In genomic region chr4:48491290-48491743, GRCm38 (mm10) we compare ENCODE assay signal across 8 mouse cellular contexts. TPM values are rescaled to one million over a fixed set of nuclear protein-coding genes. Genes with fewer than 3 reads are reported as not detected.
A peak's percentile ranks its signal among the peaks of the same experiment; 100 is the strongest.
DNase-seq lines count a peak whose midpoint lies in the region; ATAC-seq and TF ChIP-seq lines count a peak whose summit lies in the region.

No protein-coding gene starts in this region.

- no peaks in the 10 kb centered on the region for H3K27me3 ChIP-seq in lung, postnatal 0 days (replicated peaks; ENCODE audit: insufficient read depth, low read length)
- H3K27me3 ChIP-seq in forebrain, postnatal 0 days (ENCODE audit: insufficient read depth, low read length): no peaks in the 10 kb centered on the region
- H3K27me3 ChIP-seq in liver, embryonic 14.5 days (ENCODE audit: control insufficient read depth, insufficient read depth, low read length): no peaks in the 10 kb centered on the region
- H3K27me3 ChIP-seq in stomach, postnatal 0 days (ENCODE audit: control insufficient read depth, insufficient read depth, low read length): no peaks in the 10 kb centered on the region

- no peak for TF ChIP-seq POLR2A in lung, adult 2 months (IDR thresholded peaks at IDR 0.05; ENCODE audit: borderline replicate concordance, extremely low read depth, low read depth, low read length)

- H3K36me3 ChIP-seq in lung, postnatal 0 days (ENCODE audit: insufficient read depth, low read length): no peaks in the 10 kb centered on the region
- no peaks in the 10 kb centered on the region for H3K36me3 ChIP-seq in forebrain, postnatal 0 days (ENCODE audit: insufficient read depth)
- H3K36me3 ChIP-seq in liver, embryonic 14.5 days (replicated peaks; ENCODE audit: control insufficient read depth, insufficient read depth, low read depth): no peaks in the 10 kb centered on the region
- no peaks in the 10 kb centered on the region for H3K36me3 ChIP-seq in stomach, postnatal 0 days (ENCODE audit: control insufficient read depth, insufficient read depth, low read length)

- no peak overlapping the region for H3K9ac ChIP-seq in lung, postnatal 0 days (replicated peaks; ENCODE audit: low read depth)
- H3K9ac ChIP-seq in forebrain, postnatal 0 days: peak overlapping the region; percentile 18; the same call in 1 of the 2 replicates
- no peak overlapping the region for H3K9ac ChIP-seq in liver, embryonic 14.5 days (replicated peaks)
- H3K9ac ChIP-seq in stomach, postnatal 0 days (ENCODE audit: low read length): no peak overlapping the region

- TF ChIP-seq EP300 in lung, postnatal 0 days (IDR thresholded peaks at IDR 0.05): no peak
- TF ChIP-seq EP300 in liver, embryonic 14.5 days (IDR thresholded peaks at IDR 0.05; ENCODE audit: low read depth): no peak
- TF ChIP-seq EP300 in stomach, postnatal 0 days (optimal IDR thresholded peaks at IDR 0.05): no peak

- peak overlapping the region; percentile 19; the same call in 1 of the 2 replicates for H3K4me3 ChIP-seq in lung, postnatal 0 days (ENCODE audit: low read depth, low read length)
- H3K4me3 ChIP-seq in lung, adult 2 months (replicated peaks; ENCODE audit: extremely low read depth, low read depth, low read length): no peak overlapping the region
- peak overlapping the region; percentile 22 for H3K4me3 ChIP-seq in forebrain, postnatal 0 days (ENCODE audit: low read depth, low read length)
- H3K4me3 ChIP-seq in liver, embryonic 14.5 days (ENCODE audit: insufficient read depth in 1 of 2, low read depth in 2 of 2, low read length in 2 of 2): 0 out of 4 replicates have a peak overlapping the region, but pooled peaks of 1 of the 2 experiments have one; percentile 4
- peak overlapping the region; percentile 12; the same call in 1 of the 2 replicates for H3K4me3 ChIP-seq in stomach, postnatal 0 days (ENCODE audit: low read depth, low read length)

- peak overlapping the region; percentile 48 for H3K4me2 ChIP-seq in lung, postnatal 0 days (replicated peaks; ENCODE audit: low read depth, low read length)
- H3K4me2 ChIP-seq in forebrain, postnatal 0 days (ENCODE audit: low read depth): peak overlapping the region; percentile 42
- peak overlapping the region; percentile 25 for H3K4me2 ChIP-seq in liver, embryonic 14.5 days (ENCODE audit: low read depth)
- peak overlapping the region; percentile 44 for H3K4me2 ChIP-seq in stomach, postnatal 0 days (replicated peaks; ENCODE audit: low read depth)

- no peaks in the 10 kb centered on the region for H3K9me3 ChIP-seq in lung, postnatal 0 days (ENCODE audit: low read length)
- H3K9me3 ChIP-seq in forebrain, postnatal 0 days (ENCODE audit: low read length): no peaks in the 10 kb centered on the region
- no peaks in the 10 kb centered on the region for H3K9me3 ChIP-seq in liver, embryonic 14.5 days (ENCODE audit: control insufficient read depth, low read length)
- H3K9me3 ChIP-seq in stomach, postnatal 0 days (ENCODE audit: control insufficient read depth, low read length): no peaks in the 10 kb centered on the region

- H3K27ac ChIP-seq in lung, postnatal 0 days (ENCODE audit: low read length): no peak overlapping the region
- no peak overlapping the region for H3K27ac ChIP-seq in forebrain, postnatal 0 days (ENCODE audit: low read depth, low read length)
- no peak overlapping the region for H3K27ac ChIP-seq in liver, embryonic 14.5 days
- H3K27ac ChIP-seq in stomach, postnatal 0 days (replicated peaks): no peak overlapping the region

- H3K4me1 ChIP-seq in lung, postnatal 0 days (ENCODE audit: insufficient read depth, low read depth, low read length): no peaks in the 10 kb centered on the region
- H3K4me1 ChIP-seq in lung, adult 2 months (ENCODE audit: control insufficient read depth, insufficient read depth, low read length): no peaks in the 10 kb centered on the region
- H3K4me1 ChIP-seq in forebrain, postnatal 0 days (ENCODE audit: insufficient read depth): no peaks in the 10 kb centered on the region
- H3K4me1 ChIP-seq in liver, embryonic 14.5 days (replicated peaks; ENCODE audit: control insufficient read depth in 2 of 2, insufficient read depth in 2 of 2, low read length in 1 of 2): no peaks in the 10 kb centered on the region
- no peaks in the 10 kb centered on the region for H3K4me1 ChIP-seq in stomach, postnatal 0 days (replicated peaks; ENCODE audit: control insufficient read depth, insufficient read depth)

- DNase-seq in lung, postnatal 0 days (ENCODE audit: low spot score): peak; percentile 35
- DNase-seq in lung, adult 2 months: no peak
- peak; percentile 26 for DNase-seq in forebrain, postnatal 0 days
- no peak for DNase-seq in liver, embryonic 14.5 days (ENCODE audit: low read depth in 3 of 3, low spot score in 3 of 3)
- DNase-seq in stomach, postnatal 0 days (ENCODE audit: low spot score): peak; percentile 60
- no peak for DNase-seq in cerebellum, postnatal 4 days (ENCODE audit: low spot score in 2 of 2)
- no peak for DNase-seq in left cerebral cortex, adult 18-20 months (ENCODE audit: low spot score in 2 of 2)
- DNase-seq in layer of hippocampus, adult 9-11 months: no peak

- ATAC-seq in lung, postnatal 0 days: no peak; the same call in 1 of the 2 replicates
- peak; percentile 48; the same call in 1 of the 2 replicates for ATAC-seq in forebrain, postnatal 0 days
- no peak for ATAC-seq in liver, embryonic 14.5 days (ENCODE audit: insufficient read depth)
- ATAC-seq in stomach, postnatal 0 days (ENCODE audit: low FRiP score, low TSS enrichment): peak; percentile 65; the same call in 1 of the 2 replicates

- TF ChIP-seq CTCF in lung, postnatal 0 days (IDR thresholded peaks at IDR 0.05): no peak
- no peak for TF ChIP-seq CTCF in lung, adult 2 months (IDR thresholded peaks at IDR 0.05; ENCODE audit: insufficient read depth, low read length)
- TF ChIP-seq CTCF in forebrain, postnatal 0 days (IDR thresholded peaks at IDR 0.05; ENCODE audit: low read depth): no peak
- no peak for TF ChIP-seq CTCF in liver, embryonic 14.5 days (IDR thresholded peaks at IDR 0.05; ENCODE audit: low read depth)
- TF ChIP-seq CTCF in stomach, postnatal 0 days (IDR thresholded peaks at IDR 0.05; ENCODE audit: low read depth): no peak

- 3% methylated on average over 14 of the region's 14 CpGs for WGBS in lung, postnatal 0 days
- WGBS in lung, adult 2 months: 11% methylated on average over 14 of the region's 14 CpGs
- WGBS in forebrain, postnatal 0 days: 12% methylated on average over 14 of the region's 14 CpGs
- WGBS in liver, embryonic 14.5 days (ENCODE audit: insufficient replicate concordance): 10% methylated on average over 14 of the region's 14 CpGs
- 7% methylated on average over 14 of the region's 14 CpGs for WGBS in stomach, postnatal 0 days

RNA-seq across cellular contexts. Expression of gene Tex10, which starts 18.1 kb away (rescaled TPM):
- 17.2 and 19.9 TPM in 2 replicates for polyA plus RNA-seq in lung, postnatal 0 days (2015; fragmentation: Nextera tagmentation; extraction: Ambion mirVana)
- 5.8 and 8.6 TPM in 2 replicates for polyA plus RNA-seq in lung, adult 2 months (2012; rRNA removed)
- total RNA-seq in forebrain, postnatal 0 days (2014; rRNA removed): 31.1 and 39.5 TPM in 2 replicates
- 21.4 and 22.0 TPM in 2 replicates for polyA plus RNA-seq in forebrain, postnatal 0 days (2015; fragmentation: Nextera tagmentation; extraction: Ambion mirVana)
- polyA plus RNA-seq in liver, embryonic 14.5 days (2012; rRNA removed): 7.8 and 10.5 TPM in 2 replicates
- 21.9 and 23.4 TPM in 2 replicates for polyA plus RNA-seq in liver, embryonic 14.5 days (2014; fragmentation: Nextera tagmentation; extraction: Ambion mirVana)
- polyA plus RNA-seq in stomach, postnatal 0 days (2015; fragmentation: Nextera tagmentation; extraction: Ambion mirVana): 19.6 and 21.2 TPM in 2 replicates
- total RNA-seq in left cerebral cortex, adult 18-20 months (2021): 10 to 100 TPM; 23.7 to 29.2 TPM

RNA-seq across cellular contexts. Expression of gene Msantd3, which starts 48.4 kb away (rescaled TPM):
- 12.2 and 13.1 TPM in 2 replicates for polyA plus RNA-seq in lung, postnatal 0 days (2015; fragmentation: Nextera tagmentation; extraction: Ambion mirVana)
- polyA plus RNA-seq in lung, adult 2 months (2012; rRNA removed): 3.6 and 6.9 TPM in 2 replicates
- total RNA-seq in forebrain, postnatal 0 days (2014; rRNA removed): 51.1 and 52.9 TPM in 2 replicates
- 36.3 and 43.8 TPM in 2 replicates for polyA plus RNA-seq in forebrain, postnatal 0 days (2015; fragmentation: Nextera tagmentation; extraction: Ambion mirVana)
- polyA plus RNA-seq in liver, embryonic 14.5 days (2012; rRNA removed): 1.3 and 2.1 TPM in 2 replicates
- 1.5 and 2.4 TPM in 2 replicates for polyA plus RNA-seq in liver, embryonic 14.5 days (2014; fragmentation: Nextera tagmentation; extraction: Ambion mirVana)
- 11.0 and 11.4 TPM in 2 replicates for polyA plus RNA-seq in stomach, postnatal 0 days (2015; fragmentation: Nextera tagmentation; extraction: Ambion mirVana)
- 10 to 100 TPM; 18.1 to 19.7 TPM for total RNA-seq in left cerebral cortex, adult 18-20 months (2021)

Comparison
In these comparisons a context has a peak if more than half of its experiments do, and no peak if none do; other contexts are left out.
1. DNase-seq: peak in lung, postnatal 0 days (single experiment), forebrain, postnatal 0 days (single experiment) and stomach, postnatal 0 days (single experiment); none in lung, adult 2 months (single experiment), liver, embryonic 14.5 days (0 of 3), cerebellum, postnatal 4 days (0 of 2), left cerebral cortex, adult 18-20 months (0 of 2) and layer of hippocampus, adult 9-11 months (single experiment).
2. ATAC-seq: peak in forebrain, postnatal 0 days (single experiment) and stomach, postnatal 0 days (single experiment); none in lung, postnatal 0 days (single experiment) and liver, embryonic 14.5 days (single experiment).
3. Peak in every context shown above with its lines, with median percentiles within 50 percentile points of each other: H3K4me2 ChIP-seq.